Mouse (Mus musculus): ENCODE data around the gene Tnfrsf8.

DNA sequence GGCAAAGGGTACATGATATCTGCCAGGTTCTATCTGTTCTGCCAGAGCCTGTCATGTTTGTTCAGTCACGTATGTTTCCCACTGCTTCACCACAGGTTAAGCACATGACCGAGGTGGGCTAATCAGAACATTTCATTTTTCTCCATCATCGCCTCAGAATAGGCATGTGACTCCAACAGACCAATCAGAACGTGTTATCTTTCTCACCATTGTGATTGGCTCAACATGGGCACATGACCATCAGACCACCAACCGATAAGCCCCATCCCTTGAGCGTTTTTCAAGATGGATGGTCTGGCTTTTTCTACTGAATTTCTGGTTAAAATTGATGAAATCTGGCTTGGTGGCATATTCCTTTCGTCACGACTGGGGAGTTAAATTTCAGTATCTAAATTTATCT is 15.6 kb downstream of the Tnfrsf8 start:
- no peak for TF ChIP-seq POLR2A (IDR thresholded peaks at IDR 0.05; ENCODE audit: insufficient read depth, low read depth, low read length)
- TF ChIP-seq CTCF (IDR thresholded peaks at IDR 0.05): no peak

Data from heart, adult 2 months (tissue).